Mouse (Mus musculus): ENCODE data around the gene Rsu1. TPM values are rescaled to one million over a fixed set of nuclear protein-coding genes. Genes with fewer than 3 reads are reported as not detected.

The Rsu1 gene
- polyA plus RNA-seq, 1 experiment from 2014 or later = 144 TPM

- 79% methylated on average over 4 of the region's 4 CpGs for WGBS
- no peak overlapping the region for H3K4me3 ChIP-seq
- no peak overlapping the region for H3K9ac ChIP-seq
- no peaks in the 10 kb centered on the region; the same call in 1 of the 2 replicates for H3K36me3 ChIP-seq
- H3K27ac ChIP-seq = no peak overlapping the region
- H3K27me3 ChIP-seq = no peaks in the 10 kb centered on the region
- no peak for ATAC-seq (replicated peaks; ENCODE audit: insufficient number of reproducible peaks, insufficient read depth, low FRiP score, low read depth)
- H3K4me1 ChIP-seq (replicated peaks) = no peaks in the 10 kb centered on the region; the same call in 1 of the 2 replicates
- no peaks in the 10 kb centered on the region for H3K9me3 ChIP-seq (replicated peaks)
- no peak overlapping the region for H3K4me2 ChIP-seq
Measured at GRCm38 (mm10) chr2:13223451-13223850, 47.8 kb downstream of the Rsu1 start.

- WGBS = 69% methylated on average over 2 of the region's 2 CpGs
- no peaks in the 10 kb centered on the region for H3K9me3 ChIP-seq (replicated peaks)
- H3K27ac ChIP-seq = no peak overlapping the region
- H3K36me3 ChIP-seq = peaks cover 27% of the 10 kb centered on the region
- no peaks in the 10 kb centered on the region for H3K27me3 ChIP-seq
- H3K9ac ChIP-seq = no peak overlapping the region
- no peaks in the 10 kb centered on the region for H3K4me1 ChIP-seq (replicated peaks)
- no peak for ATAC-seq (replicated peaks; ENCODE audit: insufficient number of reproducible peaks, insufficient read depth, low FRiP score, low read depth)
- H3K4me3 ChIP-seq = no peak overlapping the region
- H3K4me2 ChIP-seq = no peak overlapping the region
Measured at GRCm38 (mm10) chr2:13220141-13220540, 51.1 kb downstream of the Rsu1 start.

GRCm38 (mm10) chr2:13218112-13218511 is 53.1 kb downstream of the Rsu1 start:
- peaks cover 34% of the 10 kb centered on the region for H3K36me3 ChIP-seq
- H3K4me3 ChIP-seq = no peak overlapping the region
- H3K27me3 ChIP-seq = no peaks in the 10 kb centered on the region
- 83% methylated on average over 6 of the region's 6 CpGs for WGBS
- H3K9me3 ChIP-seq (replicated peaks) = no peaks in the 10 kb centered on the region
- ATAC-seq (replicated peaks; ENCODE audit: insufficient number of reproducible peaks, insufficient read depth, low FRiP score, low read depth) = no peak
- no peak overlapping the region for H3K27ac ChIP-seq
- H3K4me2 ChIP-seq = no peak overlapping the region
- no peaks in the 10 kb centered on the region for H3K4me1 ChIP-seq (replicated peaks)
- no peak overlapping the region for H3K9ac ChIP-seq

- Histone ChIP-seq H3K4me3 (no peak overlapping the region), H3K9ac (no peak overlapping the region), H3K9me3 (replicated peaks) (no peaks in the 10 kb centered on the region), H3K27ac (no peak overlapping the region), H3K27me3 (no peaks in the 10 kb centered on the region), H3K4me1 (replicated peaks) (peaks cover 4% of the 10 kb centered on the region; the same call in 1 of the 2 replicates), H3K4me2 (no peak overlapping the region), H3K36me3 (no peaks in the 10 kb centered on the region)
- WGBS = 88% methylated on average over 2 of the region's 2 CpGs
- no peak for ATAC-seq (replicated peaks; ENCODE audit: insufficient number of reproducible peaks, insufficient read depth, low FRiP score, low read depth)
Measured at GRCm38 (mm10) chr2:13206825-13207224, 64.4 kb downstream of the Rsu1 start.

GRCm38 (mm10) chr2:13206367-13206766 is 64.8 kb downstream of the Rsu1 start:
- H3K9me3 ChIP-seq (replicated peaks) = no peaks in the 10 kb centered on the region
- ATAC-seq (replicated peaks; ENCODE audit: insufficient number of reproducible peaks, insufficient read depth, low FRiP score, low read depth) = no peak

GRCm38 (mm10) chr2:13202805-13203475 is 68.3 kb downstream of the Rsu1 start:
- ATAC-seq (replicated peaks; ENCODE audit: insufficient number of reproducible peaks, insufficient read depth, low FRiP score, low read depth) = no peak
- WGBS = 85% methylated on average over 6 of the region's 6 CpGs
- Histone ChIP-seq H3K36me3 (no peaks in the 10 kb centered on the region), H3K27ac (no peak overlapping the region), H3K4me1 (replicated peaks) (peaks cover 4% of the 10 kb centered on the region; the same call in 1 of the 2 replicates), H3K9ac (no peak overlapping the region), H3K4me3 (no peak overlapping the region), H3K4me2 (no peak overlapping the region), H3K27me3 (no peaks in the 10 kb centered on the region), H3K9me3 (replicated peaks) (no peaks in the 10 kb centered on the region)

More at GRCm38 (mm10) chr2:13206367-13206766, 64.8 kb downstream of the Rsu1 start:
- Histone ChIP-seq H3K27me3 (no peaks in the 10 kb centered on the region), H3K36me3 (no peaks in the 10 kb centered on the region), H3K4me2 (no peak overlapping the region), H3K4me3 (no peak overlapping the region), H3K9ac (no peak overlapping the region), H3K27ac (no peak overlapping the region), H3K4me1 (replicated peaks) (peaks cover 4% of the 10 kb centered on the region; the same call in 1 of the 2 replicates)
- 67% methylated on average over 8 of the region's 8 CpGs for WGBS

GRCm38 (mm10) chr2:13199713-13200112 is 71.5 kb downstream of the Rsu1 start:
- Histone ChIP-seq H3K27me3 (no peaks in the 10 kb centered on the region), H3K36me3 (no peaks in the 10 kb centered on the region), H3K4me3 (no peak overlapping the region), H3K4me1 (replicated peaks) (no peaks in the 10 kb centered on the region; the same call in 1 of the 2 replicates), H3K27ac (no peak overlapping the region), H3K9ac (no peak overlapping the region), H3K9me3 (replicated peaks) (no peaks in the 10 kb centered on the region), H3K4me2 (no peak overlapping the region)
- WGBS = 82% methylated on average over 7 of the region's 7 CpGs
- ATAC-seq (replicated peaks; ENCODE audit: insufficient number of reproducible peaks, insufficient read depth, low FRiP score, low read depth) = no peak

GRCm38 (mm10) chr2:13199033-13199432 is 72.2 kb downstream of the Rsu1 start:
- no peak overlapping the region for H3K4me2 ChIP-seq
- H3K36me3 ChIP-seq = no peaks in the 10 kb centered on the region
- no peaks in the 10 kb centered on the region for H3K4me1 ChIP-seq (replicated peaks)
- no peaks in the 10 kb centered on the region for H3K9me3 ChIP-seq (replicated peaks)
- H3K27me3 ChIP-seq = no peaks in the 10 kb centered on the region
- WGBS = 71% methylated on average over 2 of the region's 2 CpGs
- no peak overlapping the region for H3K4me3 ChIP-seq
- no peak overlapping the region for H3K27ac ChIP-seq
- no peak for ATAC-seq (replicated peaks; ENCODE audit: insufficient number of reproducible peaks, insufficient read depth, low FRiP score, low read depth)
- no peak overlapping the region for H3K9ac ChIP-seq

- no peak overlapping the region for H3K27ac ChIP-seq
- no peaks in the 10 kb centered on the region for H3K4me1 ChIP-seq (replicated peaks)
- no peaks in the 10 kb centered on the region for H3K9me3 ChIP-seq (replicated peaks)
- H3K27me3 ChIP-seq = no peaks in the 10 kb centered on the region
- no peak for ATAC-seq (replicated peaks; ENCODE audit: insufficient number of reproducible peaks, insufficient read depth, low FRiP score, low read depth)
- WGBS = 64% methylated on average over 7 of the region's 7 CpGs
- H3K36me3 ChIP-seq = no peaks in the 10 kb centered on the region; the same call in 1 of the 2 replicates
- no peak overlapping the region for H3K4me3 ChIP-seq
- no peak overlapping the region for H3K4me2 ChIP-seq
- H3K9ac ChIP-seq = no peak overlapping the region
Measured at GRCm38 (mm10) chr2:13195540-13195939, 75.7 kb downstream of the Rsu1 start.

DNA sequence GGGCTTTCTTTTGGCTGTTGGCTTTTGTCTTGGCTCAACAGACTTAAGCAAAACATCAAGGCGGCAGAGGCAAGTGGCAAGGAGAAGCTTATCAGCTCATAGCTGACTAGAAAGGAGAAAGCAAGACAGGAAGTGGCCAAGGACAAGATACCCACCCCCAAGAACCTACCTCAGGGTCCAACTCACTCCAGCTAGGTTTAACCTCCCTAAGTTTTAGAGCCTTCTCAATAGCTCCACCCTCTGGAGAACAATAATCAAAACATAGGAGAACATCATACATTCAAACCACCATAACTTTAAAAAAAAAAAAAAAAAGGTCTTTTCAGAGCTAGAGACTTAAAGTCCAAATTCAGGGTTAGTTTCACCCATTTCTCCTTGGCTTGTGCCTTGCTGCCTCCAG is 79.1 kb downstream of the Rsu1 start:
- no peak overlapping the region for H3K4me2 ChIP-seq
- H3K27ac ChIP-seq = no peak overlapping the region
- peaks cover 11% of the 10 kb centered on the region for H3K4me1 ChIP-seq (replicated peaks)
- H3K36me3 ChIP-seq = no peaks in the 10 kb centered on the region; the same call in 1 of the 2 replicates
- ATAC-seq (replicated peaks; ENCODE audit: insufficient number of reproducible peaks, insufficient read depth, low FRiP score, low read depth) = no peak
- H3K9ac ChIP-seq = no peak overlapping the region
- H3K27me3 ChIP-seq = no peaks in the 10 kb centered on the region
- 44% methylated on average over 1 of the region's 1 CpGs for WGBS
- H3K9me3 ChIP-seq (replicated peaks) = no peaks in the 10 kb centered on the region
- H3K4me3 ChIP-seq = no peak overlapping the region

GRCm38 (mm10) chr2:13190767-13191166 is 80.4 kb downstream of the Rsu1 start:
- Histone ChIP-seq H3K36me3 (no peaks in the 10 kb centered on the region; the same call in 1 of the 2 replicates), H3K4me3 (no peak overlapping the region), H3K9me3 (replicated peaks) (no peaks in the 10 kb centered on the region), H3K27ac (no peak overlapping the region), H3K4me1 (replicated peaks) (peaks cover 11% of the 10 kb centered on the region), H3K9ac (no peak overlapping the region), H3K4me2 (no peak overlapping the region), H3K27me3 (no peaks in the 10 kb centered on the region)
- 92% methylated on average over 4 of the region's 4 CpGs for WGBS
- no peak for ATAC-seq (replicated peaks; ENCODE audit: insufficient number of reproducible peaks, insufficient read depth, low FRiP score, low read depth)

Measured in heart, embryonic 15.5 days (tissue).